Mouse (Mus musculus): Measurements from ENCODE around the gene Sorbs1. TPM values are rescaled to one million over a fixed set of nuclear protein-coding genes. Genes with fewer than 3 reads are reported as not detected.

Gene Sorbs1
- polyA plus RNA-seq, 1 experiment, result 2.2 TPM

- no peak for TF ChIP-seq POLR2A (IDR thresholded peaks at IDR 0.05; ENCODE audit: borderline replicate concordance, low read depth, low read length)
- no peak for TF ChIP-seq CTCF (IDR thresholded peaks at IDR 0.05; ENCODE audit: low read depth, low read length)
- Histone ChIP-seq H3K4me1 (ENCODE audit: control insufficient read depth, insufficient read depth, low read length) (0 out of 2 replicates have a peak, but pooled peaks cover 3% of the 10 kb centered on the region), H3K4me3 (ENCODE audit: insufficient read depth, low read length) (no peak overlapping the region), H3K27ac (ENCODE audit: insufficient read depth, low read depth, low read length) (no peak overlapping the region)
These were observed 80.2 kb downstream of the Sorbs1 start for GRCm38 (mm10) chr19:40433316-40433912.

- H3K27ac ChIP-seq (ENCODE audit: insufficient read depth, low read depth, low read length), result no peak overlapping the region
- H3K4me3 ChIP-seq (ENCODE audit: insufficient read depth, low read length), result no peak overlapping the region
- no peak for TF ChIP-seq CTCF (IDR thresholded peaks at IDR 0.05; ENCODE audit: low read depth, low read length)
- TF ChIP-seq POLR2A (IDR thresholded peaks at IDR 0.05; ENCODE audit: borderline replicate concordance, low read depth, low read length), result no peak
- H3K4me1 ChIP-seq (ENCODE audit: control insufficient read depth, insufficient read depth, low read length), result 0 out of 2 replicates have a peak, but pooled peaks cover 3% of the 10 kb centered on the region
These were observed 81.6 kb downstream of the Sorbs1 start for GRCm38 (mm10) chr19:40431969-40432368.

- no peak overlapping the region for H3K4me3 ChIP-seq (ENCODE audit: insufficient read depth, low read length)
- TF ChIP-seq CTCF (IDR thresholded peaks at IDR 0.05; ENCODE audit: low read depth, low read length), result no peak
- TF ChIP-seq POLR2A (IDR thresholded peaks at IDR 0.05; ENCODE audit: borderline replicate concordance, low read depth, low read length), result no peak
- H3K27ac ChIP-seq (ENCODE audit: insufficient read depth, low read depth, low read length), result no peak overlapping the region
- 0 out of 2 replicates have a peak, but pooled peaks cover 3% of the 10 kb centered on the region for H3K4me1 ChIP-seq (ENCODE audit: control insufficient read depth, insufficient read depth, low read length)
These were observed 84.0 kb downstream of the Sorbs1 start for GRCm38 (mm10) chr19:40429572-40429971.

GRCm38 (mm10) chr19:40429169-40429568 lies 84.4 kb downstream of the Sorbs1 start:
- 0 out of 2 replicates have a peak, but pooled peaks cover 3% of the 10 kb centered on the region for H3K4me1 ChIP-seq (ENCODE audit: control insufficient read depth, insufficient read depth, low read length)
- no peak overlapping the region for H3K4me3 ChIP-seq (ENCODE audit: insufficient read depth, low read length)
- TF ChIP-seq POLR2A (IDR thresholded peaks at IDR 0.05; ENCODE audit: borderline replicate concordance, low read depth, low read length) (no peak), CTCF (IDR thresholded peaks at IDR 0.05; ENCODE audit: low read depth, low read length) (no peak)
- no peak overlapping the region for H3K27ac ChIP-seq (ENCODE audit: insufficient read depth, low read depth, low read length)

- no peak overlapping the region for H3K27ac ChIP-seq (ENCODE audit: insufficient read depth, low read depth, low read length)
- H3K4me1 ChIP-seq (ENCODE audit: control insufficient read depth, insufficient read depth, low read length), result no peaks in the 10 kb centered on the region
- H3K4me3 ChIP-seq (ENCODE audit: insufficient read depth, low read length), result no peak overlapping the region
- no peak for TF ChIP-seq POLR2A (IDR thresholded peaks at IDR 0.05; ENCODE audit: borderline replicate concordance, low read depth, low read length)
- TF ChIP-seq CTCF (IDR thresholded peaks at IDR 0.05; ENCODE audit: low read depth, low read length), result no peak
These were observed 87.2 kb downstream of the Sorbs1 start for GRCm38 (mm10) chr19:40426103-40426960.

- no peaks in the 10 kb centered on the region for H3K4me1 ChIP-seq (ENCODE audit: control insufficient read depth, insufficient read depth, low read length)
- no peak for TF ChIP-seq CTCF (IDR thresholded peaks at IDR 0.05; ENCODE audit: low read depth, low read length)
- no peak for TF ChIP-seq POLR2A (IDR thresholded peaks at IDR 0.05; ENCODE audit: borderline replicate concordance, low read depth, low read length)
- no peak overlapping the region for H3K27ac ChIP-seq (ENCODE audit: insufficient read depth, low read depth, low read length)
These were observed 88.3 kb downstream of the Sorbs1 start for GRCm38 (mm10) chr19:40425326-40425725.

GRCm38 (mm10) chr19:40421037-40421436 lies 92.5 kb downstream of the Sorbs1 start:
- no peak overlapping the region for H3K27ac ChIP-seq (ENCODE audit: insufficient read depth, low read depth, low read length)
- H3K4me1 ChIP-seq (ENCODE audit: control insufficient read depth, insufficient read depth, low read length), result no peaks in the 10 kb centered on the region
- no peak for TF ChIP-seq CTCF (IDR thresholded peaks at IDR 0.05; ENCODE audit: low read depth, low read length)
- no peak for TF ChIP-seq POLR2A (IDR thresholded peaks at IDR 0.05; ENCODE audit: borderline replicate concordance, low read depth, low read length)
- no peak overlapping the region for H3K4me3 ChIP-seq (ENCODE audit: insufficient read depth, low read length)

More at GRCm38 (mm10) chr19:40425326-40425725, 88.3 kb downstream of the Sorbs1 start:
- no peak overlapping the region for H3K4me3 ChIP-seq (ENCODE audit: insufficient read depth, low read length)

GRCm38 (mm10) chr19:40419315-40419714 lies 94.3 kb downstream of the Sorbs1 start:
- H3K4me1 ChIP-seq (ENCODE audit: control insufficient read depth, insufficient read depth, low read length), result no peaks in the 10 kb centered on the region
- no peak overlapping the region for H3K4me3 ChIP-seq (ENCODE audit: insufficient read depth, low read length)
- H3K27ac ChIP-seq (ENCODE audit: insufficient read depth, low read depth, low read length), result no peak overlapping the region
- TF ChIP-seq POLR2A (IDR thresholded peaks at IDR 0.05; ENCODE audit: borderline replicate concordance, low read depth, low read length), result no peak
- no peak for TF ChIP-seq CTCF (IDR thresholded peaks at IDR 0.05; ENCODE audit: low read depth, low read length)

- Histone ChIP-seq H3K4me3 (ENCODE audit: insufficient read depth, low read length) (no peak overlapping the region), H3K4me1 (ENCODE audit: control insufficient read depth, insufficient read depth, low read length) (no peaks in the 10 kb centered on the region), H3K27ac (ENCODE audit: insufficient read depth, low read depth, low read length) (no peak overlapping the region)
- TF ChIP-seq CTCF (IDR thresholded peaks at IDR 0.05; ENCODE audit: low read depth, low read length) (no peak), POLR2A (IDR thresholded peaks at IDR 0.05; ENCODE audit: borderline replicate concordance, low read depth, low read length) (no peak)
These were observed 96.3 kb downstream of the Sorbs1 start for GRCm38 (mm10) chr19:40417155-40417821.

All from bone marrow macrophage, adult 2 months (primary cell).